Mouse (Mus musculus): ENCODE results near the gene 1700020D05Rik. TPM values are rescaled to one million over a fixed set of nuclear protein-coding genes. Genes with fewer than 3 reads are reported as not detected.
"Not testable (repeated sequence)": the region's sequence is repeated elsewhere in the genome, so short reads cannot be mapped to it uniquely, and the experiment has no call there.

1700020D05Rik gene
- polyA plus RNA-seq, 1 experiment from 2014 or later = 0.75 TPM

DNA sequence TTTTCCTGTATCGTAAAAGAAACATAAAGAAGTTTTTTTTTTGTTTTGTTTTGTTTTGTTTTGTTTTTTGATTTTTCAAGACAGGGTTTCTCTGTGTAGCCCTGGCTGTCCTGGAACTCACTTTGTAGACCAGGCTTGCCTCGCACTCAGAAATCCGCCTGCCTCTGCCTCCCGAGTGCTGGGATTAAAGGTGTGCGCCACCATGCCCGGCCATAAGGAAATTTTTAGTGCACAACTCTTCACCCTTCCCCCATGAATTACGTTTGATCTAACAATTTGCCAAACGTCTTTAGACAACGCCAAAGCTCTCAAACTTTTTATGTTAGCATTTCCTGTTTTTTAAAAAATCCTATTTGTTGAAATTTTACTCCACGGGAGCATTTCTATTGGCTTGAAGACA lies 13.9 kb downstream of the 1700020D05Rik start:
- WGBS = 54% methylated on average over 10 of the region's 10 CpGs
- Histone ChIP-seq H3K36me3 (ENCODE audit: control insufficient read depth, insufficient read depth, low read length) (peaks cover 32% of the 10 kb centered on the region), H3K4me1 (ENCODE audit: control insufficient read depth, insufficient read depth, low read length) (peaks cover 27% of the 10 kb centered on the region; the same call in 1 of the 2 replicates), H3K27ac (ENCODE audit: low read depth, low read length) (peak overlapping the region; percentile 97), H3K4me3 (ENCODE audit: low read depth, low read length) (peak overlapping the region; percentile 93), H3K4me2 (ENCODE audit: low read depth, low read length) (peak overlapping the region; percentile 58)
- H3K27me3 ChIP-seq (ENCODE audit: control insufficient read depth, insufficient read depth, low read length); H3K9ac ChIP-seq (replicated peaks; ENCODE audit: low read depth, low read length); ATAC-seq (ENCODE audit: low read depth); H3K9me3 ChIP-seq (ENCODE audit: control insufficient read depth, low read length): not testable (repeated sequence)

- Histone ChIP-seq H3K36me3 (ENCODE audit: control insufficient read depth, insufficient read depth, low read length) (peaks cover 27% of the 10 kb centered on the region), H3K27me3 (ENCODE audit: control insufficient read depth, insufficient read depth, low read length) (no peaks in the 10 kb centered on the region), H3K4me2 (ENCODE audit: low read depth, low read length) (peak overlapping the region; percentile 58), H3K9me3 (ENCODE audit: control insufficient read depth, low read length) (no peaks in the 10 kb centered on the region), H3K9ac (replicated peaks; ENCODE audit: low read depth, low read length) (peak overlapping the region; percentile 5; the same call in 1 of the 2 replicates), H3K4me1 (ENCODE audit: control insufficient read depth, insufficient read depth, low read length) (peaks cover 27% of the 10 kb centered on the region; the same call in 1 of the 2 replicates), H3K4me3 (ENCODE audit: low read depth, low read length) (peak overlapping the region; percentile 42), H3K27ac (ENCODE audit: low read depth, low read length) (peak overlapping the region; percentile 90)
- ATAC-seq (ENCODE audit: low read depth) = peak; percentile 68
- WGBS = under 1% methylated on average over 26 of the region's 26 CpGs
Measured at GRCm38 (mm10) chr19:5488878-5489571, 14.6 kb downstream of the 1700020D05Rik start.

DNA sequence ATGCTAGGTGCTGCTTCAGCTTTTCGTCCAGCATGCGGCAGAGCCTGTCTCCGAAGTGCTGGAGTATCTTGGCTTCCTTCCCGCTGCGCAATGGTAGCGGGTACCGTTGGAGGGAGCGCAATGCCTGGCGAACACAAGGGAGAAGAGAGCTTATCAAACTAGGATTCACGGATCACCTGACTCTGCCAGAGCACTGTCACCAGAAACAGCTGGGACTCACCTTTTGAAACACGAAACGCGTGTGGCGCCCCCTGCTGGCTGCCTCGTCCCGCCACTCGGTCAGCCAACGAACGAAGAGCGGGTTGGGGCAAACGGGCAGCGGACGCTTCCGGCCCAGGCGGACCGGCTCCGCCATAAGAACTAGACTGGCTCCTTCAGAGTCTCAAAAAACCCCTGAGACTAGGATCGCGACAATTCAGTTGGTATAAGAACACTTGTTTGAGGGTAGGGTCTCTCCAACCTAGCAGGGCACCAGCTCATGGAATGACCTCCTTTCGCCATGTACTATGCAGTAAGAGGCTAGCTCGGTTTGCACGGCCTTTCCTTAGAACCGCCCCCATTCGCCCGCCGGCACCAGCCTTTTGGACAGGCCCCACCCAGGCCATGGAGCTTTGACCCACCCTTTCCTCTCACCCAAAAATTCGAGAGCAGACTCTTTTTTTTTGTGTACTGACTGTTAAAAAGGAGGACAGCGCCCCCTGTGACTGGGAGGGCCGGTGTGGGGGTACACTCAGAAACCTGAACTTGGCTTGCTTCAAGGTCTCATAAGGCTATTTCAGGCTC lies 15.6 kb downstream of the 1700020D05Rik start, which contains the start of gene Mus81:
TSS of gene Mus81 (minus strand) at position 635 of the 783 bp plus-strand sequence.
- Histone ChIP-seq H3K9ac (replicated peaks; ENCODE audit: low read depth, low read length) (peak within 1 kb of the TSS; percentile 62), H3K9me3 (ENCODE audit: control insufficient read depth, low read length) (no peaks in the 10 kb centered on the region), H3K36me3 (ENCODE audit: control insufficient read depth, insufficient read depth, low read length) (peaks cover 25% of the 10 kb centered on the region), H3K27ac (ENCODE audit: low read depth, low read length) (peak within 1 kb of the TSS; percentile 90), H3K27me3 (ENCODE audit: control insufficient read depth, insufficient read depth, low read length) (no peaks in the 10 kb centered on the region), H3K4me3 (ENCODE audit: low read depth, low read length) (peak within 1 kb of the TSS; percentile 42), H3K4me2 (ENCODE audit: low read depth, low read length) (peak within 1 kb of the TSS; percentile 58), H3K4me1 (ENCODE audit: control insufficient read depth, insufficient read depth, low read length) (peaks cover 25% of the 10 kb centered on the region; the same call in 1 of the 2 replicates)
- under 1% methylated on average over 39 of the region's 39 CpGs for WGBS
- ATAC-seq (ENCODE audit: low read depth) = peak; percentile 50

DNA sequence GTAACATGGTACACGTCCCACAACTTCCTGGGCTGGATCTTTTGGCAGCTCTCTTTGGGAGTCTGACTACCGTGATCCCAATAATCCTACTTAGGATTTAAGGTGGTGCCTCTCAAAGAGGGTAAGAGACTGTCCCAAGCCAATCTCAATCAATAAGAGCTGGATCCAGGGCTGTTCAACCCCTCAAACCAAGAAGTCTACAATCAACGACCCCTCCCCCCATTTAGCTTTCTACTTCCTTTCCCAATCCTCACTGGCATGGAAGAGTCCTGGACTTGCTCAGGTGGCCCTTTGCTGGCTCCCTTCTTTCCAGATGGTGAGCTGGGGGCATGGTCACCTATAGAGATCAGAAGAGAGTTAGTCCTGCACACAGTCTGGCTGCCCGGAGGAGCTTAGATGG lies 16.8 kb downstream of the 1700020D05Rik start:
- H3K4me2 ChIP-seq (ENCODE audit: low read depth, low read length) = no peak overlapping the region; the same call in 1 of the 2 replicates
- 95% methylated on average over 4 of the region's 4 CpGs for WGBS
- peak overlapping the region; percentile 42; the same call in 1 of the 2 replicates for H3K4me3 ChIP-seq (ENCODE audit: low read depth, low read length)
- H3K9ac ChIP-seq (replicated peaks; ENCODE audit: low read depth, low read length) = no peak overlapping the region
- ATAC-seq (ENCODE audit: low read depth) = no peak
- no peak overlapping the region for H3K27ac ChIP-seq (ENCODE audit: low read depth, low read length)
- H3K27me3 ChIP-seq (ENCODE audit: control insufficient read depth, insufficient read depth, low read length) = no peaks in the 10 kb centered on the region
- H3K36me3 ChIP-seq (ENCODE audit: control insufficient read depth, insufficient read depth, low read length) = peaks cover 23% of the 10 kb centered on the region
- H3K9me3 ChIP-seq (ENCODE audit: control insufficient read depth, low read length) = no peaks in the 10 kb centered on the region
- peaks cover 14% of the 10 kb centered on the region; the same call in 1 of the 2 replicates for H3K4me1 ChIP-seq (ENCODE audit: control insufficient read depth, insufficient read depth, low read length)

- no peak for ATAC-seq (ENCODE audit: low read depth)
- peaks cover 12% of the 10 kb centered on the region; the same call in 1 of the 2 replicates for H3K4me1 ChIP-seq (ENCODE audit: control insufficient read depth, insufficient read depth, low read length)
- no peaks in the 10 kb centered on the region for H3K27me3 ChIP-seq (ENCODE audit: control insufficient read depth, insufficient read depth, low read length)
Measured at GRCm38 (mm10) chr19:5486286-5486685, 17.3 kb downstream of the 1700020D05Rik start.

DNA sequence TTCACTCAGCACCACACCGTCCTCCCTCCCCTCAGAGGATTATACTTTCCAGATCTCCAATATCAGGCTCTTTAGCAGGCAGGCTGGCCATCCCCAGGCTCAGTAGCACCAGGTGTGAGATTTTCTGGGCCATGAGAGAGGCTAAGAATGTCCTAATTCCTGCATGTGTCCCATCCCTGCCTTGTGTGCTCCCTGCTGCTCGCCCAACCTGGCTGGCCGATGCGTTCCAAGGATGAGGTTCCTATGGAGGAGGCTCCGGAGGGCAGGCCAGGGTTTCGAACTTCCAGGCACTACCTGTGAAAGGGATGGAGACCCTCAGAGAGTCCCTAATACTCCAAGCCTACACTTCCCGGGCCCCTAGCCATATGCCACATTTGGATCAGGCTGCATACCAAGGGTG lies 17.8 kb downstream of the 1700020D05Rik start:
- ATAC-seq (ENCODE audit: low read depth) = no peak
- 95% methylated on average over 7 of the region's 7 CpGs for WGBS
- peaks cover 23% of the 10 kb centered on the region for H3K36me3 ChIP-seq (ENCODE audit: control insufficient read depth, insufficient read depth, low read length)
- no peak overlapping the region for H3K27ac ChIP-seq (ENCODE audit: low read depth, low read length)
- peaks cover 12% of the 10 kb centered on the region; the same call in 1 of the 2 replicates for H3K4me1 ChIP-seq (ENCODE audit: control insufficient read depth, insufficient read depth, low read length)
- H3K27me3 ChIP-seq (ENCODE audit: control insufficient read depth, insufficient read depth, low read length) = no peaks in the 10 kb centered on the region
- no peak overlapping the region for H3K4me3 ChIP-seq (ENCODE audit: low read depth, low read length)
- no peaks in the 10 kb centered on the region for H3K9me3 ChIP-seq (ENCODE audit: control insufficient read depth, low read length)
- no peak overlapping the region for H3K9ac ChIP-seq (replicated peaks; ENCODE audit: low read depth, low read length)
- no peak overlapping the region for H3K4me2 ChIP-seq (ENCODE audit: low read depth, low read length)

More at GRCm38 (mm10) chr19:5486286-5486685, 17.3 kb downstream of the 1700020D05Rik start:
- Histone ChIP-seq H3K36me3 (ENCODE audit: control insufficient read depth, insufficient read depth, low read length) (peaks cover 23% of the 10 kb centered on the region), H3K9ac (replicated peaks; ENCODE audit: low read depth, low read length) (no peak overlapping the region), H3K4me3 (ENCODE audit: low read depth, low read length) (no peak overlapping the region), H3K27ac (ENCODE audit: low read depth, low read length) (no peak overlapping the region), H3K9me3 (ENCODE audit: control insufficient read depth, low read length) (no peaks in the 10 kb centered on the region), H3K4me2 (ENCODE audit: low read depth, low read length) (no peak overlapping the region)
- WGBS = 93% methylated on average over 8 of the region's 8 CpGs

- Histone ChIP-seq H3K9me3 (ENCODE audit: control insufficient read depth, low read length) (no peaks in the 10 kb centered on the region), H3K4me2 (ENCODE audit: low read depth, low read length) (no peak overlapping the region), H3K36me3 (ENCODE audit: control insufficient read depth, insufficient read depth, low read length) (peaks cover 23% of the 10 kb centered on the region), H3K27ac (ENCODE audit: low read depth, low read length) (no peak overlapping the region), H3K4me3 (ENCODE audit: low read depth, low read length) (no peak overlapping the region), H3K4me1 (ENCODE audit: control insufficient read depth, insufficient read depth, low read length) (peaks cover 12% of the 10 kb centered on the region; the same call in 1 of the 2 replicates), H3K9ac (replicated peaks; ENCODE audit: low read depth, low read length) (no peak overlapping the region), H3K27me3 (ENCODE audit: control insufficient read depth, insufficient read depth, low read length) (no peaks in the 10 kb centered on the region)
- no peak for ATAC-seq (ENCODE audit: low read depth)
- WGBS = 95% methylated on average over 8 of the region's 8 CpGs
Measured at GRCm38 (mm10) chr19:5485371-5485770, 18.2 kb downstream of the 1700020D05Rik start.

GRCm38 (mm10) chr19:5484496-5484895 lies 19.1 kb downstream of the 1700020D05Rik start:
- Histone ChIP-seq H3K9ac (replicated peaks; ENCODE audit: low read depth, low read length) (no peak overlapping the region), H3K27ac (ENCODE audit: low read depth, low read length) (no peak overlapping the region), H3K36me3 (ENCODE audit: control insufficient read depth, insufficient read depth, low read length) (peaks cover 27% of the 10 kb centered on the region), H3K4me3 (ENCODE audit: low read depth, low read length) (no peak overlapping the region), H3K4me1 (ENCODE audit: control insufficient read depth, insufficient read depth, low read length) (peaks cover 9% of the 10 kb centered on the region; the same call in 1 of the 2 replicates), H3K9me3 (ENCODE audit: control insufficient read depth, low read length) (no peaks in the 10 kb centered on the region), H3K4me2 (ENCODE audit: low read depth, low read length) (no peak overlapping the region), H3K27me3 (ENCODE audit: control insufficient read depth, insufficient read depth, low read length) (no peaks in the 10 kb centered on the region)
- ATAC-seq (ENCODE audit: low read depth) = no peak
- 93% methylated on average over 5 of the region's 5 CpGs for WGBS
